Mouse (Mus musculus): Measurements from ENCODE around the gene Per1.

- TF ChIP-seq EP300 (IDR thresholded peaks at IDR 0.05; ENCODE audit: insufficient read depth, low read depth, low read length) = 0 out of 2 replicates have a peak, but pooled peaks have one; percentile 16
- no peak for TF ChIP-seq CTCF (IDR thresholded peaks at IDR 0.05; ENCODE audit: low read depth, low read length)
These were observed 28.9 kb downstream of the Per1 start for GRCm38 (mm10) chr11:69123693-69124497.

All from ES-Bruce4 (cell line).